In genomic region chr4:74242176-74242575, GRCm38 (mm10) we compare ENCODE assay signal across 8 mouse cellular contexts. TPM values are rescaled to one million over a fixed set of nuclear protein-coding genes. Genes with fewer than 3 reads are reported as not detected.
DNase-seq lines count a peak whose midpoint lies in the region; ATAC-seq and TF ChIP-seq lines count a peak whose summit lies in the region.

Gene Kdm4c (plus strand): TSS chr4:74242497.

- no peak within 1 kb of the TSS for H3K4me3 ChIP-seq in left cerebral cortex, adult 2 months
- no peak within 1 kb of the TSS for H3K4me3 ChIP-seq in midbrain, embryonic 15.5 days

- H3K9ac ChIP-seq in midbrain, embryonic 15.5 days, result no peak within 1 kb of the TSS

- H3K9me3 ChIP-seq in midbrain, embryonic 15.5 days, result no peaks in the 10 kb centered on the region

- H3K27me3 ChIP-seq in midbrain, embryonic 15.5 days (replicated peaks), result no peaks in the 10 kb centered on the region

- H3K4me2 ChIP-seq in midbrain, embryonic 15.5 days, result no peak within 1 kb of the TSS

- H3K4me1 ChIP-seq in midbrain, embryonic 15.5 days, result no peaks in the 10 kb centered on the region

- no peak within 1 kb of the TSS for H3K27ac ChIP-seq in left cerebral cortex, adult 2 months
- no peak within 1 kb of the TSS for H3K27ac ChIP-seq in midbrain, embryonic 15.5 days

- ATAC-seq in common myeloid progenitor, adult 5-6 weeks (replicated peaks; ENCODE audit: low read depth, poor library complexity, severe bottlenecking), result no peak
- ATAC-seq in hematopoietic stem cell, adult 5-6 weeks (replicated peaks in 1 of 2; ENCODE audit: insufficient read depth in 1 of 2, low FRiP score in 2 of 2, low TSS enrichment in 1 of 2, low read depth in 1 of 2, poor library complexity in 2 of 2, severe bottlenecking in 2 of 2), result no peak
- ATAC-seq in midbrain, embryonic 15.5 days (replicated peaks), result no peak
- ATAC-seq in erythroblast, adult 5-6 weeks (replicated peaks; ENCODE audit: low FRiP score, poor library complexity, severe bottlenecking), result no peak

- H3K36me3 ChIP-seq in midbrain, embryonic 15.5 days (replicated peaks), result no peaks in the 10 kb centered on the region

- intact Hi-C loops in left cerebral cortex, adult 2 months (cut with DNase I), result no loop called here

- TF ChIP-seq CTCF in left cerebral cortex, adult 2 months (IDR thresholded peaks at IDR 0.05), result no peak

- WGBS in midbrain, embryonic 15.5 days, result 78% methylated on average over 1 of the region's 1 CpGs

- DNase-seq in left cerebral cortex, adult 2 months (ENCODE audit: extremely low spot score in 1 of 2, low spot score in 2 of 2), result no peak
- DNase-seq in left cerebral cortex, adult 9 months (ENCODE audit: low spot score in 2 of 2), result no peak
- no peak for DNase-seq in ovary, postnatal 14 days (ENCODE audit: low spot score)
- no peak for DNase-seq in spleen, postnatal 14 days (ENCODE audit: low spot score in 2 of 2)

RNA-seq across cellular contexts. Expression of gene Kdm4c, which starts in this region (rescaled TPM):
- 10 to 100 TPM; 22.5 to 24.7 TPM for total RNA-seq in left cerebral cortex, adult 2 months (2021)
- 29.2 and 30.7 TPM in 2 replicates for total RNA-seq in common myeloid progenitor, adult 5-6 weeks (2017)
- 29.0 and 32.0 TPM in 2 replicates for total RNA-seq in hematopoietic stem cell, adult 5-6 weeks (2017)
- 16.9 and 17.6 TPM in 2 replicates for polyA plus RNA-seq in midbrain, embryonic 15.5 days (2015; fragmentation: Nextera tagmentation; extraction: Ambion mirVana)
- total RNA-seq in erythroblast, adult 5-6 weeks (2015; ENCODE audit: low replicate concordance), result 5.0 and 9.4 TPM in 2 replicates
- 8.5 and 12.1 TPM in 2 replicates for total RNA-seq in erythroblast, adult 5-6 weeks (2017; ENCODE audit: low replicate concordance)
